Mouse (Mus musculus): ENCODE data around the gene Hmcn2.

Hmcn2 gene

GRCm38 (mm10) chr2:31460025-31460571 is 145.9 kb downstream of the Hmcn2 start:
- peak; percentile 51 for DNase-seq

- DNase-seq: no peak
These were observed 146.7 kb downstream of the Hmcn2 start for GRCm38 (mm10) chr2:31460920-31461319.

- DNase-seq: no peak
These were observed 147.8 kb downstream of the Hmcn2 start for GRCm38 (mm10) chr2:31462051-31462450.

GRCm38 (mm10) chr2:31463253-31463652 is 149.0 kb downstream of the Hmcn2 start:
- DNase-seq: no peak

- DNase-seq: no peak
These were observed 149.7 kb downstream of the Hmcn2 start for GRCm38 (mm10) chr2:31463696-31464528.

- DNase-seq: no peak
These were observed 150.3 kb downstream of the Hmcn2 start for GRCm38 (mm10) chr2:31464529-31464910.

- DNase-seq: no peak
These were observed 153.2 kb downstream of the Hmcn2 start for GRCm38 (mm10) chr2:31467457-31467856.

GRCm38 (mm10) chr2:31468857-31469256 is 154.6 kb downstream of the Hmcn2 start:
- no peak for DNase-seq

- DNase-seq: no peak
These were observed 155.3 kb downstream of the Hmcn2 start for GRCm38 (mm10) chr2:31469480-31469879.

- DNase-seq: peak; percentile 74
These were observed 155.9 kb downstream of the Hmcn2 start, which contains the start of gene Ass1 for GRCm38 (mm10) chr2:31469931-31470682. TSS of gene Ass1 (plus strand) at chr2:31470207.

- DNase-seq: peak; percentile 56
These were observed 156.6 kb downstream of the Hmcn2 start for GRCm38 (mm10) chr2:31470683-31471385.

- no peak for DNase-seq
These were observed 157.4 kb downstream of the Hmcn2 start for GRCm38 (mm10) chr2:31471611-31472010.

- peak; percentile 82 for DNase-seq
These were observed 158.3 kb downstream of the Hmcn2 start for GRCm38 (mm10) chr2:31472406-31473065.

GRCm38 (mm10) chr2:31473941-31474340 is 159.7 kb downstream of the Hmcn2 start:
- DNase-seq: no peak

GRCm38 (mm10) chr2:31474686-31475085 is 160.5 kb downstream of the Hmcn2 start:
- no peak for DNase-seq

- no peak for DNase-seq
These were observed 162.0 kb downstream of the Hmcn2 start for GRCm38 (mm10) chr2:31476107-31476820.

GRCm38 (mm10) chr2:31477234-31478161 is 163.3 kb downstream of the Hmcn2 start:
- DNase-seq: no peak

GRCm38 (mm10) chr2:31482914-31483575 is 168.8 kb downstream of the Hmcn2 start:
- peak; percentile 91 for DNase-seq

- DNase-seq: peak; percentile 79
These were observed 170.0 kb downstream of the Hmcn2 start for GRCm38 (mm10) chr2:31484187-31484586.

- no peak for DNase-seq
These were observed 175.0 kb downstream of the Hmcn2 start for GRCm38 (mm10) chr2:31489166-31489565.

Measured in lung, postnatal 14 days (tissue).